Mouse (Mus musculus): ENCODE data around the gene Hdhd5. TPM values are rescaled to one million over a fixed set of nuclear protein-coding genes. Genes with fewer than 3 reads are reported as not detected.

Hdhd5 gene
- polyA plus RNA-seq, 1 experiment from 2014 or later, result 15.8 TPM

GRCm38 (mm10) chr6:120491064-120491463 lies 40.1 kb downstream of the Hdhd5 start:
- no peak overlapping the region for H3K27ac ChIP-seq (ENCODE audit: low read length)
- no peak for ATAC-seq
- H3K27me3 ChIP-seq (replicated peaks; ENCODE audit: control insufficient read depth, insufficient read depth, low read length), result peaks cover 39% of the 10 kb centered on the region
- no peak overlapping the region for H3K4me2 ChIP-seq (ENCODE audit: low read depth, low read length)
- H3K4me3 ChIP-seq (ENCODE audit: low read length), result no peak overlapping the region
- H3K9ac ChIP-seq (ENCODE audit: low read depth, low read length), result no peak overlapping the region
- peaks cover 14% of the 10 kb centered on the region for H3K4me1 ChIP-seq (ENCODE audit: control insufficient read depth, insufficient read depth, low read length)
- WGBS, result 67% methylated on average over 7 of the region's 7 CpGs
- no peaks in the 10 kb centered on the region for H3K36me3 ChIP-seq (ENCODE audit: control insufficient read depth, insufficient read depth, low read length)
- H3K9me3 ChIP-seq (ENCODE audit: control insufficient read depth, low read length), result no peaks in the 10 kb centered on the region

GRCm38 (mm10) chr6:120489461-120489860 lies 41.7 kb downstream of the Hdhd5 start:
- H3K27me3 ChIP-seq (replicated peaks; ENCODE audit: control insufficient read depth, insufficient read depth, low read length), result peaks cover 32% of the 10 kb centered on the region
- 59% methylated on average over 2 of the region's 2 CpGs for WGBS

GRCm38 (mm10) chr6:120488647-120489046 lies 42.5 kb downstream of the Hdhd5 start:
- H3K36me3 ChIP-seq (ENCODE audit: control insufficient read depth, insufficient read depth, low read length), result no peaks in the 10 kb centered on the region
- no peak overlapping the region for H3K4me3 ChIP-seq (ENCODE audit: low read length)
- H3K4me1 ChIP-seq (ENCODE audit: control insufficient read depth, insufficient read depth, low read length), result peaks cover 14% of the 10 kb centered on the region
- no peaks in the 10 kb centered on the region for H3K9me3 ChIP-seq (ENCODE audit: control insufficient read depth, low read length)
- no peak overlapping the region for H3K4me2 ChIP-seq (ENCODE audit: low read depth, low read length)
- H3K27me3 ChIP-seq (replicated peaks; ENCODE audit: control insufficient read depth, insufficient read depth, low read length), result peaks cover 25% of the 10 kb centered on the region
- H3K9ac ChIP-seq (ENCODE audit: low read depth, low read length), result no peak overlapping the region
- H3K27ac ChIP-seq (ENCODE audit: low read length), result no peak overlapping the region
- 54% methylated on average over 3 of the region's 3 CpGs for WGBS
- ATAC-seq, result no peak

More at GRCm38 (mm10) chr6:120489461-120489860, 41.7 kb downstream of the Hdhd5 start:
- Histone ChIP-seq H3K36me3 (ENCODE audit: control insufficient read depth, insufficient read depth, low read length) (no peaks in the 10 kb centered on the region), H3K9ac (ENCODE audit: low read depth, low read length) (no peak overlapping the region), H3K4me2 (ENCODE audit: low read depth, low read length) (no peak overlapping the region), H3K9me3 (ENCODE audit: control insufficient read depth, low read length) (no peaks in the 10 kb centered on the region), H3K4me1 (ENCODE audit: control insufficient read depth, insufficient read depth, low read length) (peaks cover 14% of the 10 kb centered on the region), H3K4me3 (ENCODE audit: low read length) (no peak overlapping the region), H3K27ac (ENCODE audit: low read length) (no peak overlapping the region)
- no peak for ATAC-seq

- no peak overlapping the region for H3K4me3 ChIP-seq (ENCODE audit: low read length)
- no peak overlapping the region for H3K9ac ChIP-seq (ENCODE audit: low read depth, low read length)
- no peak for ATAC-seq
- H3K4me2 ChIP-seq (ENCODE audit: low read depth, low read length), result no peak overlapping the region
- no peaks in the 10 kb centered on the region for H3K4me1 ChIP-seq (ENCODE audit: control insufficient read depth, insufficient read depth, low read length)
- H3K27me3 ChIP-seq (replicated peaks; ENCODE audit: control insufficient read depth, insufficient read depth, low read length), result 0 out of 2 replicates have a peak, but pooled peaks cover 3% of the 10 kb centered on the region
- no peak overlapping the region for H3K27ac ChIP-seq (ENCODE audit: low read length)
- no peaks in the 10 kb centered on the region for H3K9me3 ChIP-seq (ENCODE audit: control insufficient read depth, low read length)
- H3K36me3 ChIP-seq (ENCODE audit: control insufficient read depth, insufficient read depth, low read length), result no peaks in the 10 kb centered on the region
- 53% methylated on average over 8 of the region's 8 CpGs for WGBS
These were observed 45.0 kb downstream of the Hdhd5 start for GRCm38 (mm10) chr6:120486051-120486510.

- H3K4me2 ChIP-seq (ENCODE audit: low read depth, low read length), result no peak overlapping the region
- no peak overlapping the region for H3K9ac ChIP-seq (ENCODE audit: low read depth, low read length)
- H3K36me3 ChIP-seq (ENCODE audit: control insufficient read depth, insufficient read depth, low read length), result no peaks in the 10 kb centered on the region
- no peak overlapping the region for H3K4me3 ChIP-seq (ENCODE audit: low read length)
- H3K9me3 ChIP-seq (ENCODE audit: control insufficient read depth, low read length), result no peaks in the 10 kb centered on the region
- H3K4me1 ChIP-seq (ENCODE audit: control insufficient read depth, insufficient read depth, low read length), result no peaks in the 10 kb centered on the region
- no peak overlapping the region for H3K27ac ChIP-seq (ENCODE audit: low read length)
- no peaks in the 10 kb centered on the region for H3K27me3 ChIP-seq (replicated peaks; ENCODE audit: control insufficient read depth, insufficient read depth, low read length)
- 71% methylated on average over 3 of the region's 3 CpGs for whole genome bisulfite sequencing
- peak; percentile 37 for ATAC-seq
These were observed 46.1 kb downstream of the Hdhd5 start for GRCm38 (mm10) chr6:120485038-120485437.

- Histone ChIP-seq H3K9me3 (ENCODE audit: control insufficient read depth, low read length) (no peaks in the 10 kb centered on the region), H3K9ac (ENCODE audit: low read depth, low read length) (no peak overlapping the region), H3K27ac (ENCODE audit: low read length) (no peak overlapping the region), H3K4me3 (ENCODE audit: low read length) (no peak overlapping the region), H3K27me3 (replicated peaks; ENCODE audit: control insufficient read depth, insufficient read depth, low read length) (no peaks in the 10 kb centered on the region), H3K4me2 (ENCODE audit: low read depth, low read length) (no peak overlapping the region), H3K36me3 (ENCODE audit: control insufficient read depth, insufficient read depth, low read length) (no peaks in the 10 kb centered on the region), H3K4me1 (ENCODE audit: control insufficient read depth, insufficient read depth, low read length) (no peaks in the 10 kb centered on the region)
- 31% methylated on average over 8 of the region's 8 CpGs for WGBS
- ATAC-seq, result peak; percentile 46; the same call in 1 of the 2 replicates
These were observed 47.9 kb downstream of the Hdhd5 start for GRCm38 (mm10) chr6:120483211-120483626.

- H3K4me2 ChIP-seq (ENCODE audit: low read depth, low read length), result no peak overlapping the region
- no peaks in the 10 kb centered on the region for H3K9me3 ChIP-seq (ENCODE audit: control insufficient read depth, low read length)
- no peaks in the 10 kb centered on the region for H3K36me3 ChIP-seq (ENCODE audit: control insufficient read depth, insufficient read depth, low read length)
- no peaks in the 10 kb centered on the region for H3K4me1 ChIP-seq (ENCODE audit: control insufficient read depth, insufficient read depth, low read length)
- no peak overlapping the region for H3K9ac ChIP-seq (ENCODE audit: low read depth, low read length)
- 37% methylated on average over 6 of the region's 6 CpGs for WGBS
- no peaks in the 10 kb centered on the region for H3K27me3 ChIP-seq (replicated peaks; ENCODE audit: control insufficient read depth, insufficient read depth, low read length)
- H3K27ac ChIP-seq (ENCODE audit: low read length), result no peak overlapping the region
- ATAC-seq, result no peak
- H3K4me3 ChIP-seq (ENCODE audit: low read length), result no peak overlapping the region
These were observed 48.4 kb downstream of the Hdhd5 start for GRCm38 (mm10) chr6:120482756-120483155.

- no peak overlapping the region for H3K27ac ChIP-seq (ENCODE audit: low read length)
- H3K36me3 ChIP-seq (ENCODE audit: control insufficient read depth, insufficient read depth, low read length), result no peaks in the 10 kb centered on the region
- no peaks in the 10 kb centered on the region for H3K27me3 ChIP-seq (replicated peaks; ENCODE audit: control insufficient read depth, insufficient read depth, low read length)
- H3K4me2 ChIP-seq (ENCODE audit: low read depth, low read length), result no peak overlapping the region
- H3K4me3 ChIP-seq (ENCODE audit: low read length), result no peak overlapping the region
- 90% methylated on average over 14 of the region's 14 CpGs for WGBS
- H3K4me1 ChIP-seq (ENCODE audit: control insufficient read depth, insufficient read depth, low read length), result no peaks in the 10 kb centered on the region
- H3K9me3 ChIP-seq (ENCODE audit: control insufficient read depth, low read length), result no peaks in the 10 kb centered on the region
- ATAC-seq, result no peak
- no peak overlapping the region for H3K9ac ChIP-seq (ENCODE audit: low read depth, low read length)
These were observed 49.1 kb downstream of the Hdhd5 start for GRCm38 (mm10) chr6:120482021-120482420.

GRCm38 (mm10) chr6:120481538-120481937 lies 49.6 kb downstream of the Hdhd5 start:
- Histone ChIP-seq H3K9ac (ENCODE audit: low read depth, low read length) (no peak overlapping the region), H3K27me3 (replicated peaks; ENCODE audit: control insufficient read depth, insufficient read depth, low read length) (no peaks in the 10 kb centered on the region), H3K4me2 (ENCODE audit: low read depth, low read length) (no peak overlapping the region), H3K27ac (ENCODE audit: low read length) (no peak overlapping the region), H3K36me3 (ENCODE audit: control insufficient read depth, insufficient read depth, low read length) (no peaks in the 10 kb centered on the region), H3K4me3 (ENCODE audit: low read length) (no peak overlapping the region), H3K9me3 (ENCODE audit: control insufficient read depth, low read length) (no peaks in the 10 kb centered on the region), H3K4me1 (ENCODE audit: control insufficient read depth, insufficient read depth, low read length) (no peaks in the 10 kb centered on the region)
- 92% methylated on average over 6 of the region's 6 CpGs for WGBS
- ATAC-seq, result no peak

GRCm38 (mm10) chr6:120480361-120480760 lies 50.8 kb downstream of the Hdhd5 start:
- no peaks in the 10 kb centered on the region for H3K27me3 ChIP-seq (replicated peaks; ENCODE audit: control insufficient read depth, insufficient read depth, low read length)
- H3K4me2 ChIP-seq (ENCODE audit: low read depth, low read length), result no peak overlapping the region
- no peak overlapping the region for H3K9ac ChIP-seq (ENCODE audit: low read depth, low read length)
- no peak for ATAC-seq
- no peak overlapping the region for H3K4me3 ChIP-seq (ENCODE audit: low read length)
- H3K4me1 ChIP-seq (ENCODE audit: control insufficient read depth, insufficient read depth, low read length), result no peaks in the 10 kb centered on the region
- no peaks in the 10 kb centered on the region for H3K9me3 ChIP-seq (ENCODE audit: control insufficient read depth, low read length)
- 89% methylated on average over 5 of the region's 5 CpGs for WGBS
- no peak overlapping the region for H3K27ac ChIP-seq (ENCODE audit: low read length)
- H3K36me3 ChIP-seq (ENCODE audit: control insufficient read depth, insufficient read depth, low read length), result no peaks in the 10 kb centered on the region
